Mouse (Mus musculus) stomach, embryonic 15.5 days (tissue): ENCODE results near the gene Focad. TPM values are rescaled to one million over a fixed set of nuclear protein-coding genes. Genes with fewer than 3 reads are reported as not detected.

Experiments
- ATAC-seq: fragments of 200-750 bp; cut with Nextera tagmentation; 2 replicates; pipeline ENCODE4 v1.8.0; 2017; ENCODE audit warnings: low read depth, moderate number of reproducible peaks, moderate TSS enrichment; ENCODE audit not compliant: insufficient read depth, low FRiP score
- H3K27ac ChIP-seq: fragments of 300-500 bp; sonication (generic); 2 replicates; pipeline ENCODE4 v1.5.1; 2015; ENCODE audit warnings: mild to moderate bottlenecking, inconsistent platforms
- H3K27me3 ChIP-seq: fragments of 300-500 bp; sonication (generic); replicated peaks from 2 replicates; pipeline ENCODE4 v1.6.1; 2015; ENCODE audit warnings: inconsistent platforms
- H3K36me3 ChIP-seq: fragments of 300-500 bp; sonication (generic); 2 replicates; pipeline ENCODE4 v1.6.1; 2015; ENCODE audit warnings: inconsistent platforms
- H3K4me1 ChIP-seq: fragments of 300-500 bp; sonication (generic); 2 replicates; pipeline ENCODE4 v1.6.1; 2015; ENCODE audit warnings: inconsistent platforms
- H3K4me2 ChIP-seq: fragments of 300-500 bp; sonication (generic); 2 replicates; pipeline ENCODE4 v1.6.1; 2015; ENCODE audit warnings: mild to moderate bottlenecking, inconsistent platforms
- H3K4me3 ChIP-seq: fragments of 300-500 bp; sonication (generic); replicated peaks from 2 replicates; pipeline ENCODE4 v1.5.1; 2015; ENCODE audit warnings: inconsistent platforms
- H3K9ac ChIP-seq: fragments of 300-500 bp; sonication (generic); 2 replicates; pipeline ENCODE4 v1.6.1; 2015; ENCODE audit warnings: inconsistent platforms
- H3K9me3 ChIP-seq: fragments of 300-500 bp; sonication (generic); 2 replicates; pipeline ENCODE4 v1.6.1; 2016; ENCODE audit warnings: inconsistent platforms
- WGBS: fragments of 180-500 bp; shearing (Covaris S2); methylation state at CpG from one replicate; pipeline ENCODE4 v1.1.7; 2015; 5-methylcytosine and 5-hydroxymethylcytosine counted together
- polyA plus RNA-seq: library from polyadenylated mRNA; unstranded; fragments of >200 nt; fragmentation: Nextera tagmentation; extraction: Ambion mirVana; gene quantifications from 2 replicates; pipeline ENCODE4 v1.2.1, GENCODE M21; 2015

The Focad gene
- polyA plus RNA-seq, 1 experiment from 2014 or later: 12.0 TPM

DNA sequence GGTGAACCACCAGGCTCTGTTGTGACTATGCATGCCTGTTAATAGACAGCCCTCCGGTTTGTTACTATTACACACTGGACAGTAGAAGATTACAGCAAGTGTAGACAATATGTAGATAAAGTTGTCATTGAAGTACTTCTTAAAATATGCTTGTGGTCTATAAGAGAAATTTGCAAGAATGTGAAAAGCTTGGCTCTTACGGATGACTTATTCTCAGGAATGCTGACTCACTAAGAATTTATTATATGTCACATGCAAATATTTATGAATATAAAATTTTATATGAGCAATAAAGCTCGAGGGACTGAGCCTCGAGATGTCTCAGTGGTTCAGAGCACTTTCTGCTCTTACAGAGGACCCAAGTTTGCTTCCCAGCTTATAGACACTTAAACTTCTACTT lies 240.1 kb downstream of the Focad start:
- 67% methylated on average over 4 of the region's 4 CpGs for WGBS
- Histone ChIP-seq H3K27me3 (no peaks in the 10 kb centered on the region), H3K9me3 (no peaks in the 10 kb centered on the region), H3K4me3 (no peak overlapping the region), H3K4me1 (no peaks in the 10 kb centered on the region), H3K27ac (no peak overlapping the region), H3K36me3 (no peaks in the 10 kb centered on the region), H3K9ac (no peak overlapping the region), H3K4me2 (no peak overlapping the region)
- ATAC-seq: no peak

DNA sequence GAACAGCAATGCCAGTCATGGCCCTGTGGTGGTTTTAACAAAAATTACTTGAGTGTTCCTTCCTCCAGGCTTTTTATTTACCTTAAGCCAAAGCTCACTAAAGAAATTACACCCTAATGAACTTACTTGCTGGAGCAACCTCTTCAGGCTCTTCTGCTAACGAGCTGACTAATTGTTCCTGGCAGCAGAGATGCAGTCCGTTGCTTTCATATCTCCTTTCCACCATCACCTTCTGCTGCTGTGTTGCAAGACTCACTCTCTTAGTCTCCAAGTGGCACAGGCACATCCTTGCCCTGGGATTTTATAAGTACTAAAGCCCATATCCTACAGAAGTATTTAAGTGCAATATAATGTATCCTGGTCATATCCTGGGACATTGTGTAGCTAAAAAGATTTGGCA lies 242.3 kb downstream of the Focad start:
- H3K9ac ChIP-seq: no peak overlapping the region
- no peaks in the 10 kb centered on the region for H3K9me3 ChIP-seq
- 68% methylated on average over 2 of the region's 2 CpGs for WGBS
- no peak for ATAC-seq
- no peaks in the 10 kb centered on the region for H3K36me3 ChIP-seq
- no peak overlapping the region for H3K4me3 ChIP-seq
- no peak overlapping the region for H3K4me2 ChIP-seq
- no peak overlapping the region for H3K27ac ChIP-seq
- no peaks in the 10 kb centered on the region for H3K27me3 ChIP-seq
- no peaks in the 10 kb centered on the region for H3K4me1 ChIP-seq

DNA sequence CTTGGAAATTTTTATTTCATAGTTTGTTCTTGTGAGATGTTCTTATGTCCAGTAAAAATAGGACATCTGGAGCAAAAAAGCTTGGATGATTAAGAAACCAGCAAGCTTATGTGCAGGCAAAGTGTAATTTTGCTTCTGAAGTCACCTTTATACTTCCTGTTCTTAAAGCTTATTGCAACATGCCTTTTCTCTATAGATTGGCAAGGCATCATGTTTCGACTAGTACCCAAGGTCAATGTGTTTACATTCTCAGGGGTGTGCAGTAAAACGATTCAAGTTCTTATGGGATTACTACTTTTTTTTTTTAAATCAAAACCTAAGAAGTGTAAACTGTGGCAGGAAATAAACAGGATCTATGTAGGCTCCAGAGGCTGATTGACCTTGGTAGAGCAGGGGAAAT lies 242.9 kb downstream of the Focad start:
- no peaks in the 10 kb centered on the region for H3K27me3 ChIP-seq
- no peaks in the 10 kb centered on the region for H3K4me1 ChIP-seq
- H3K27ac ChIP-seq: peak overlapping the region; percentile 24; the same call in 1 of the 2 replicates
- no peak overlapping the region for H3K9ac ChIP-seq
- no peaks in the 10 kb centered on the region for H3K9me3 ChIP-seq
- no peak for ATAC-seq
- 32% methylated on average over 2 of the region's 2 CpGs for WGBS
- no peak overlapping the region for H3K4me2 ChIP-seq
- H3K36me3 ChIP-seq: no peaks in the 10 kb centered on the region
- H3K4me3 ChIP-seq: no peak overlapping the region

- no peak overlapping the region for H3K4me3 ChIP-seq
- no peak for ATAC-seq
- H3K4me2 ChIP-seq: no peak overlapping the region
- no peaks in the 10 kb centered on the region for H3K9me3 ChIP-seq
- H3K27ac ChIP-seq: peak overlapping the region; percentile 24; the same call in 1 of the 2 replicates
- no peaks in the 10 kb centered on the region for H3K27me3 ChIP-seq
- H3K9ac ChIP-seq: no peak overlapping the region
- H3K4me1 ChIP-seq: no peaks in the 10 kb centered on the region
- WGBS: 58% methylated on average over 5 of the region's 5 CpGs
- no peaks in the 10 kb centered on the region for H3K36me3 ChIP-seq
Observed at GRCm38 (mm10) chr4:88338130-88338529, 243.7 kb downstream of the Focad start.

GRCm38 (mm10) chr4:88344468-88344867 lies 250.0 kb downstream of the Focad start:
- Histone ChIP-seq H3K4me2 (no peak overlapping the region), H3K4me3 (no peak overlapping the region), H3K4me1 (no peaks in the 10 kb centered on the region), H3K36me3 (no peaks in the 10 kb centered on the region), H3K27ac (no peak overlapping the region), H3K9me3 (no peaks in the 10 kb centered on the region), H3K9ac (no peak overlapping the region), H3K27me3 (no peaks in the 10 kb centered on the region)
- no peak for ATAC-seq
- WGBS: 90% methylated on average over 11 of the region's 11 CpGs

- no peak overlapping the region for H3K27ac ChIP-seq
- H3K9me3 ChIP-seq: no peaks in the 10 kb centered on the region
- 67% methylated on average over 4 of the region's 4 CpGs for whole genome bisulfite sequencing
- H3K4me1 ChIP-seq: no peaks in the 10 kb centered on the region
- no peak for ATAC-seq
- H3K4me3 ChIP-seq: no peak overlapping the region
- no peaks in the 10 kb centered on the region for H3K36me3 ChIP-seq
- H3K27me3 ChIP-seq: no peaks in the 10 kb centered on the region
- no peak overlapping the region for H3K4me2 ChIP-seq
- no peak overlapping the region for H3K9ac ChIP-seq
Observed at GRCm38 (mm10) chr4:88345065-88345464, 250.6 kb downstream of the Focad start.

DNA sequence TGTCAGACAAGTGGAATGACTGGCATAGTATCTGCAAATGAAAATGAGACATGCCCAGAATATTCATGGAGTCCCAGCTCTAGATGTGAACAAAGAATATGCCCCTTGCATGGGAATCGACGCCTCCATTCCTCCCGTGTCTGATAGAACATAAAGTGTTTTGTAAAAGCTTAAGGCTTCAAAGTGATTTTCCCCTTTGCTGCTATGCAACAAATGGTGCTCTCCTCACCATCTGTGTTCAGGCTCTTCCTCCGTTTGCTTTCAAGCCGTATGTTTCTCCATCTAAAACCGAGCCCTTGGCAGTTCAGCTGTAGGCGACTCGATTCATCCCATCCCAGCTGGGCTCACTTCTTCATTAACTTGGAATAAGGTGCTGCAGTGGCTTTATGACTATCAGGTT lies 251.5 kb downstream of the Focad start:
- Histone ChIP-seq H3K4me1 (no peaks in the 10 kb centered on the region), H3K9me3 (no peaks in the 10 kb centered on the region), H3K27ac (no peak overlapping the region), H3K27me3 (no peaks in the 10 kb centered on the region), H3K4me3 (no peak overlapping the region), H3K36me3 (no peaks in the 10 kb centered on the region), H3K4me2 (no peak overlapping the region), H3K9ac (no peak overlapping the region)
- ATAC-seq: no peak
- WGBS: 75% methylated on average over 8 of the region's 8 CpGs

GRCm38 (mm10) chr4:88350910-88351309 lies 256.5 kb downstream of the Focad start:
- 1% methylated on average over 4 of the region's 4 CpGs for WGBS
- no peak for ATAC-seq
- no peak overlapping the region for H3K4me3 ChIP-seq

DNA sequence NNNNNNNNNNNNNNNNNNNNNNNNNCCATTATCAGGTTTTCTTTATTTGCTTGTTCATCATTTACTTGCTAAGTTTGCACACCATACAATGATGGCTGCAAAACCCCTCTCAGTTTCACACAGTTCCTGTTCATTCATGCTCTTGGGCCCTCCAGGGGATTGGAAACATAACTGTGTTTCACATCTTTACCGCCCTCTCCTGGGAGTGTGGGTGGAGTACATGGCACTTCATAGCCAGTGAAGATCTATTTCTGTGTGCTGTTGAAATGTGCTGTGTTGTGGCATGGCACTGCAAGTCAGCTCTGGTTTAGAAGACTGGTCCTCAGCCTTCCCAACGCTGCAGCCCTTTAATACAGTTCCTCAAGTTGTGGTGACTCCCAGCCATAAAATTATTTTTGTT lies 262.2 kb downstream of the Focad start:
- no peak overlapping the region for H3K9ac ChIP-seq
- no peaks in the 10 kb centered on the region for H3K9me3 ChIP-seq
- H3K36me3 ChIP-seq: no peaks in the 10 kb centered on the region
- no peak overlapping the region for H3K27ac ChIP-seq
- no peaks in the 10 kb centered on the region for H3K27me3 ChIP-seq
- 65% methylated on average over 2 of the region's 2 CpGs for WGBS
- no peaks in the 10 kb centered on the region for H3K4me1 ChIP-seq
- no peak overlapping the region for H3K4me2 ChIP-seq
- ATAC-seq: no peak
- H3K4me3 ChIP-seq: no peak overlapping the region

More at GRCm38 (mm10) chr4:88350910-88351309, 256.5 kb downstream of the Focad start:
- no peaks in the 10 kb centered on the region for H3K27me3 ChIP-seq
- H3K9ac ChIP-seq: no peak overlapping the region
- H3K27ac ChIP-seq: no peak overlapping the region
- H3K36me3 ChIP-seq: no peaks in the 10 kb centered on the region
- no peaks in the 10 kb centered on the region for H3K9me3 ChIP-seq
- H3K4me2 ChIP-seq: no peak overlapping the region
- no peaks in the 10 kb centered on the region for H3K4me1 ChIP-seq

- no peak for ATAC-seq
- Histone ChIP-seq H3K27ac (no peak overlapping the region), H3K4me2 (no peak overlapping the region), H3K36me3 (no peaks in the 10 kb centered on the region), H3K4me1 (no peaks in the 10 kb centered on the region), H3K4me3 (no peak overlapping the region), H3K27me3 (no peaks in the 10 kb centered on the region), H3K9ac (no peak overlapping the region), H3K9me3 (no peaks in the 10 kb centered on the region)
- 81% methylated on average over 3 of the region's 3 CpGs for WGBS
Observed at GRCm38 (mm10) chr4:88357431-88357830, 263.0 kb downstream of the Focad start.

DNA sequence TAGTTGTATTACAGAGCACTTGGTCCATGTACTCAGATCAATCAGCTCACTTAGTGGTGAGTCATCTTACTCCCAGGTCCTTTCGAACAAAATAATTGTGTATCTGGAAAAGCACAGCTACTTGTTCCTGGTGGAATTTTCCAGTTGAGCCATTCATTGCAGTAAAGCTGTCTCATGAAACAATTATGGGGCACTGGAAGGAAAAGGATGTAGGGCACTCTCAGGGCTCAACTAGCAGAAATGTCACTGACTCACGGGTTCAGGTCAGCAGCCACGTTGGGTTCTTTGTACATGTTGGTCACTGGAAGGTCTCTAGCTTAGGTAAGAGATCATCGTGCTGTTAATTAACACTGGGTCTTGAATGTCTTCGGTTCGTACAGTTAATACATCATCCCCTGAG lies 275.5 kb downstream of the Focad start:
- Histone ChIP-seq H3K4me3 (no peak overlapping the region), H3K9me3 (no peaks in the 10 kb centered on the region), H3K4me1 (no peaks in the 10 kb centered on the region), H3K27me3 (no peaks in the 10 kb centered on the region), H3K9ac (no peak overlapping the region), H3K36me3 (no peaks in the 10 kb centered on the region; the same call in 1 of the 2 replicates), H3K4me2 (no peak overlapping the region), H3K27ac (no peak overlapping the region)
- WGBS: 85% methylated on average over 6 of the region's 6 CpGs
- no peak for ATAC-seq

- no peak overlapping the region for H3K27ac ChIP-seq
- 93% methylated on average over 8 of the region's 8 CpGs for WGBS
- no peak overlapping the region for H3K4me3 ChIP-seq
- no peaks in the 10 kb centered on the region for H3K4me1 ChIP-seq
- no peaks in the 10 kb centered on the region for H3K9me3 ChIP-seq
- no peak overlapping the region for H3K9ac ChIP-seq
- ATAC-seq: no peak
- no peaks in the 10 kb centered on the region; the same call in 1 of the 2 replicates for H3K36me3 ChIP-seq
- H3K4me2 ChIP-seq: no peak overlapping the region
- no peaks in the 10 kb centered on the region for H3K27me3 ChIP-seq
Observed at GRCm38 (mm10) chr4:88370819-88371218, 276.4 kb downstream of the Focad start.
